Mouse (Mus musculus) intestine, embryonic 15.5 days (tissue): ENCODE results near the gene Crip2. TPM values are rescaled to one million over a fixed set of nuclear protein-coding genes. Genes with fewer than 3 reads are reported as not detected.
A peak's percentile ranks its signal among the peaks of the same experiment; 100 is the strongest.

ENCODE experiments used
- ATAC-seq: fragments of 200-750 bp; cut with Nextera tagmentation; 2 replicates; pipeline ENCODE4 v1.8.0; 2017; ENCODE audit warnings: moderate TSS enrichment, moderate library complexity
- H3K27ac ChIP-seq: fragments of 300-500 bp; sonication (generic); 2 replicates; pipeline ENCODE4 v1.5.1; 2015; ENCODE audit warnings: mild to moderate bottlenecking, inconsistent platforms
- H3K27me3 ChIP-seq: fragments of 300-500 bp; sonication (generic); replicated peaks from 2 replicates; pipeline ENCODE4 v1.6.1; 2015; ENCODE audit warnings: inconsistent platforms
- H3K36me3 ChIP-seq: fragments of 300-500 bp; sonication (generic); 2 replicates; pipeline ENCODE4 v1.6.1; 2015; ENCODE audit warnings: inconsistent platforms
- H3K4me1 ChIP-seq: fragments of 300-500 bp; sonication (generic); replicated peaks from 2 replicates; pipeline ENCODE4 v1.6.1; 2015; ENCODE audit warnings: inconsistent platforms
- H3K4me2 ChIP-seq: fragments of 300-500 bp; sonication (generic); replicated peaks from 2 replicates; pipeline ENCODE4 v1.6.1; 2015; ENCODE audit warnings: mild to moderate bottlenecking, inconsistent platforms
- H3K4me3 ChIP-seq: fragments of 300-500 bp; sonication (generic); replicated peaks from 2 replicates; pipeline ENCODE4 v1.5.1; 2015; ENCODE audit warnings: inconsistent platforms
- H3K9ac ChIP-seq: fragments of 300-500 bp; sonication (generic); 2 replicates; pipeline ENCODE4 v1.6.1; 2015; ENCODE audit warnings: inconsistent platforms
- H3K9me3 ChIP-seq: fragments of 300-500 bp; sonication (generic); 2 replicates; pipeline ENCODE4 v1.6.1; 2016; ENCODE audit warnings: inconsistent platforms
- WGBS: fragments of 180-500 bp; shearing (Covaris S2); methylation state at CpG from one replicate; pipeline ENCODE4 v1.1.7; 2015; 5-methylcytosine and 5-hydroxymethylcytosine counted together
- polyA plus RNA-seq: library from polyadenylated mRNA; unstranded; fragments of >200 nt; fragmentation: Nextera tagmentation; extraction: Ambion mirVana; gene quantifications from 2 replicates; pipeline ENCODE4 v1.2.1, GENCODE M21; 2015

The Crip2 gene
- polyA plus RNA-seq, 1 experiment from 2014 or later: 122 TPM

DNA sequence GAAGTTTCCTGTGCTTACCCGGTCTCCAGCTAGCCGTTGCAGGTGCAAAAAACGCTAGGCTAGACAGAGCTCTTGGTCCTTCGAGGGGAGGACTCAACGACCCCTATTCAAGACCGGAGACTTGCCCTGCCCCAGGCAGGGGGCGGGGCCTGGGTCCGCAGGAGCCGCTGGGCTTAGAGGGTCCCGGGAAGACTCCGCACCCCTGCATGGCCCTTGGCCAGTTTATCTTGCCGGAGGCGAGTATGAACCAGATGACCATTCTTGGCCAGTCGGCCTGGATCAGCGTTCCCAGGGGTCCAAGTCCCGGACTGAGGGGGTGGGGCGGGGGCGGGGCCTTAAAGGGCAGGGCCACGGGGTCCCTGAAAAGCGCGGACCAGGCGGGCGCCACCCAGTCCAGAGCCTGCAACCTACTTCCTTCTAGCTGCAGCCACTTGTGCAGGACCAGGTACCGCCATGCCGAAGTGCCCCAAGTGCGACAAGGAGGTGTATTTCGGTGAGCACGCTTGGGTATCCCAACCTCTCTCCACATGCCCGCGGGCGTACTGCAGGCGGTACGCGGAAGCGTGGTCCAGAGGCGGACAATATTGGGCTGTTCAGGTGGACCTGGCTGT, 11.7 kb downstream of the Crip2 start:
- WGBS: under 1% methylated on average over 36 of the region's 36 CpGs
- 0 out of 2 replicates have a peak, but pooled peaks cover 4% of the 10 kb centered on the region for H3K36me3 ChIP-seq

DNA sequence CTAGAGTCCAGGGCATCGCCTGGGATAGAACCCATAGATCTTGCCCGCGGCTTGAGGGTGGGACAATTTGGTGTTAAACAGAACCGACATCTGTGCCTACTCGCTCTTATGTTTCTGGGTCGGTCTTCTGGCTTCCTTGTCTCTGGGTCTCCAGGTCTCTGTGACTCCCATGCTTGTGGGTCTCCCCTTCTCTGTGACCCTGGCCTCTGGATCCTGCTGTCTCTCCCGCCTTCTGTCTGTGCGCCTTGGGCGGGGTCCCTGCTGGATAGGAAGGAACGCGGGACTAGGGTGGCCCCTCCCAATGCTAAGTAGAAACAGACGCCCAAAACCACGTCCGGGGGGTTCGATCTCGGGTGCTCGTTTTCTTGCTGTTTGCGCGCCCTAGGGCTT, 12.2 kb downstream of the Crip2 start:
- Histone ChIP-seq H3K27me3 (peaks cover 6% of the 10 kb centered on the region), H3K9me3 (no peaks in the 10 kb centered on the region), H3K27ac (no peak overlapping the region), H3K4me3 (peak overlapping the region; percentile 43), H3K36me3 (0 out of 2 replicates have a peak, but pooled peaks cover 4% of the 10 kb centered on the region), H3K4me1 (peaks cover 36% of the 10 kb centered on the region), H3K9ac (peak overlapping the region; percentile 49), H3K4me2 (peak overlapping the region; percentile 90)
- 18% methylated on average over 19 of the region's 19 CpGs for WGBS
- ATAC-seq: no peak

More for the DNA sequence above, 11.7 kb downstream of the Crip2 start:
- Histone ChIP-seq H3K27ac (no peak overlapping the region), H3K4me3 (peak overlapping the region; percentile 43), H3K27me3 (peaks cover 6% of the 10 kb centered on the region), H3K9ac (peak overlapping the region; percentile 49), H3K4me2 (peak overlapping the region; percentile 90), H3K4me1 (peaks cover 36% of the 10 kb centered on the region), H3K9me3 (no peaks in the 10 kb centered on the region)
- ATAC-seq: no peak

GRCm38 (mm10) chr12:113152991-113153525, 13.0 kb downstream of the Crip2 start:
- peak overlapping the region; percentile 90; the same call in 1 of the 2 replicates for H3K4me2 ChIP-seq
- 0 out of 2 replicates have a peak, but pooled peaks cover 4% of the 10 kb centered on the region for H3K36me3 ChIP-seq
- H3K9ac ChIP-seq: no peak overlapping the region
- H3K4me1 ChIP-seq: peaks cover 38% of the 10 kb centered on the region
- no peak overlapping the region for H3K27ac ChIP-seq
- no peaks in the 10 kb centered on the region for H3K9me3 ChIP-seq
- peaks cover 6% of the 10 kb centered on the region; the same call in 1 of the 2 replicates for H3K27me3 ChIP-seq
- ATAC-seq: no peak
- H3K4me3 ChIP-seq: no peak overlapping the region
- whole genome bisulfite sequencing: 77% methylated on average over 6 of the region's 6 CpGs

DNA sequence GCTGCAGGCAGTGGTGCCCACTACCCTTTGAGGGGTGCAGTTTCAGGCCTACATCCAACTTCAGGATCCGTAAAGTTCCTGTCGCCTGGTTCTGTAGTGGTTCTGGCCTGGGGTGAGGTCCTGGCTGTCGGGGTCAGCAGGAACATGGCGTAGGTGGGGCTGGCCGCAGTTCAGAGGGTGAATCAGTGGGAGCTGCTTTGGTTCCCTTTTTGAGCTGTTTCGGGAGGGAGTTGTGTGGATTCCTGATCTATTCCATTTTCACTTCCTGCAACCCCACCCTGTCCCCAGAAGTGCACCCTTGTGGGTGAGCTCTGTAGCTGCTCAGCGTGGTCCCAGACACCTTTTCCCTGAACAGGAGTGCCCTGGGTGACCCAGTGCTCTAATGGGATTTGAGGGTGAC, 13.9 kb downstream of the Crip2 start:
- H3K27ac ChIP-seq: no peak overlapping the region
- ATAC-seq: no peak
- no peak overlapping the region for H3K4me3 ChIP-seq
- no peak overlapping the region for H3K9ac ChIP-seq
- H3K9me3 ChIP-seq: no peaks in the 10 kb centered on the region
- H3K4me2 ChIP-seq: no peak overlapping the region
- H3K27me3 ChIP-seq: peaks cover 6% of the 10 kb centered on the region; the same call in 1 of the 2 replicates
- H3K4me1 ChIP-seq: peaks cover 30% of the 10 kb centered on the region
- WGBS: 94% methylated on average over 7 of the region's 7 CpGs
- H3K36me3 ChIP-seq: 0 out of 2 replicates have a peak, but pooled peaks cover 4% of the 10 kb centered on the region

GRCm38 (mm10) chr12:113154747-113155075, 14.7 kb downstream of the Crip2 start:
- 0 out of 2 replicates have a peak, but pooled peaks cover 4% of the 10 kb centered on the region for H3K36me3 ChIP-seq
- H3K27me3 ChIP-seq: peaks cover 3% of the 10 kb centered on the region; the same call in 1 of the 2 replicates
- no peaks in the 10 kb centered on the region for H3K9me3 ChIP-seq
- no peak for ATAC-seq
- peak overlapping the region; percentile 87; the same call in 1 of the 2 replicates for H3K27ac ChIP-seq
- H3K4me2 ChIP-seq: peak overlapping the region; percentile 86
- peak overlapping the region; percentile 38; the same call in 1 of the 2 replicates for H3K4me3 ChIP-seq
- 0 out of 2 replicates have a peak overlapping the region, but pooled peaks have one; percentile 51 for H3K9ac ChIP-seq
- peaks cover 30% of the 10 kb centered on the region for H3K4me1 ChIP-seq
- WGBS: 78% methylated on average over 6 of the region's 6 CpGs

DNA sequence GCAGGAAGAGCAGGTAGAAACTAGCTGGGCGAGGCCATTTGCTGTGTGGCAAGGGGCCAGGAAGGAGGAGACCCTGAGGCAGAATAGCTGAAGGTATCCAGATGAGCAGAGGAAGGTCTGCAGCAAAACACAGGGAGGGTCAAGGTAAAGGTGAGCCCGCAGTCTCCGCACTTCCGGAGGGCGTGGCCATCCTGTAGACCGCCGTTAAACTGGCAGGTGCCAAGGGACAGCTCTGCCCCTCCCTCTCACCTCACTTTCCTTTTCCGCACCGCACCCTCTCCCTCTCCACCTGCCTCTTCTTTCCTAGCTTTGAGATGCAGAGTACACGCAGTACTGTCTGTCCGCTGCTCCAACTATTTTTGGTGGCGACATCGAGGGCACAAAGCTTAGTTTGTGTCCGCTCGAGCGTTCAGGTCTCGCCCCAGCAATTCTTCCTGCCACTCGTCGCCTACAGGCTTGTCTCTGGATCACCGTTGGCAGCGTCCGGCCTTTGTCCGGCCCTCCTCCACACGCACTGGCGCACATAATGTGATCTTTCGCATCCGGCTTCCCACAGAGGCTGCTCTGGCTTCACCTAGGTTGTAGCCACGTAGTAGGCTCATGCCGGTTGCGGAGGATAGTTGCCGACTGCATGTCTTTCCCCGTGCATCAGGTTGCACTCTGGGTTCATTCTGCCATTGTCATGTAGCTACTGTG, 15.2 kb downstream of the Crip2 start:
- Histone ChIP-seq H3K9ac (peak overlapping the region; percentile 51), H3K27me3 (peaks cover 3% of the 10 kb centered on the region; the same call in 1 of the 2 replicates), H3K4me3 (peak overlapping the region; percentile 38), H3K36me3 (0 out of 2 replicates have a peak, but pooled peaks cover 4% of the 10 kb centered on the region), H3K27ac (peak overlapping the region; percentile 87), H3K4me2 (peak overlapping the region; percentile 86), H3K4me1 (peaks cover 30% of the 10 kb centered on the region), H3K9me3 (no peaks in the 10 kb centered on the region)
- WGBS: 4% methylated on average over 32 of the region's 32 CpGs
- peak; percentile 4 for ATAC-seq

DNA sequence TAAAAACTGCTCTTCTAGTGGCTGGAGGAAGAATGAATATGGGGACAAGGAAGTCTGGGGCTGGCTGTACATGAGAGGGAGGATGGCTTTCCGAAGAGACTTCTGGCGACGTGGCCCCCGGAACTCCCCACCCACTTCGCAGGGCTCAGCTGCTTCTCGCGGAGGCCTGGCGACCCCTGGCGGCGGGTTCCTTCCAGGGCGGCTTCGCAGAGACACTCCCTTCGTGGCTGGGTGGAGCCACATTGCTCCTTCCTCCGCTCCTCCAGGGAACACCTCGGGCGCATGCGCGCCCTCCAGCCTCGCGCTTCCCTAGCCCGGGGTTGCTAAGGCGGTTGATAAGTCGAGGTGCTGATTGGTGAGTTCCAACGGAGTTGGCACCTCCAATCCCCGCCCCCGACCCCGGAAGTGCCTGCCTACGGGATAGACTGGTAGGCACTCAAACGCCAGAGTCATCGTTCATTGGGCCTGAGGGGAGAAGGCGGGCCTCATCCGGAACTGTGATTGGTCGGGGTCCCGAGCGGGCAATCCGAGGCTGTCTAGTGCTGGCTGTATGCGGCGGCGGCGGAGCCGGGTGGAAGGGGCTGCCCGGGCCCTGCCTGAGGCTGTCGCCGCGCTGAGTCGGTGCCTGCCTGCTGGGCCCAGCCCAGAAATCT, 16.0 kb downstream of the Crip2 start, which contains the start of gene Tedc1:
Gene Tedc1 (plus strand): TSS at position 535 of the 653 bp plus-strand sequence.
- under 1% methylated on average over 46 of the region's 46 CpGs for WGBS
- H3K27me3 ChIP-seq: no peaks in the 10 kb centered on the region
- H3K27ac ChIP-seq: peak within 1 kb of the TSS; percentile 87
- H3K9ac ChIP-seq: peak within 1 kb of the TSS; percentile 57
- peak within 1 kb of the TSS; percentile 86 for H3K4me2 ChIP-seq
- peak within 1 kb of the TSS; percentile 65 for H3K4me3 ChIP-seq
- ATAC-seq: peak; percentile 95
- 0 out of 2 replicates have a peak, but pooled peaks cover 4% of the 10 kb centered on the region for H3K36me3 ChIP-seq
- peaks cover 30% of the 10 kb centered on the region for H3K4me1 ChIP-seq
- no peaks in the 10 kb centered on the region for H3K9me3 ChIP-seq

DNA sequence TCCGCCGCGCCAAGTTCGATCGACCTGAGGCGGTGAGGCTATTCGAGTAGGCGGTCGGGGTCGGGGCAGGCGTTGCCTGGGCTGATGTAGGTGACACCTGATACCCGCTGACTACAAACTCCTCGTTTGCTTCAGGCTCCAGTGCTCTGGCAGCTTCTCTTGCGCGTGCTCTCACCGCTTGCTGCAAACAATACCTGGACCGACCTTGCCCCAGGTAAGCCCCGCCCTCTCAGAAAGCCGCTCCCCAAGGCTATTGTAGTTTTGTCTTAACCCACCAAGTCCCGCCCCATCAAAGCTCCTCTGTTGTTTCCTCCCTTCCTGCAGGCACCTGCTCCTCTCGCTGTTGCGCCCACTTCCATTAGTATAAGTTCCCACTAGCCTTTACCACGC, 16.5 kb downstream of the Crip2 start:
- Histone ChIP-seq H3K4me1 (peaks cover 28% of the 10 kb centered on the region), H3K4me2 (peak overlapping the region; percentile 85), H3K36me3 (0 out of 2 replicates have a peak, but pooled peaks cover 4% of the 10 kb centered on the region), H3K9me3 (no peaks in the 10 kb centered on the region), H3K27me3 (no peaks in the 10 kb centered on the region), H3K4me3 (peak overlapping the region; percentile 65), H3K27ac (peak overlapping the region; percentile 79), H3K9ac (peak overlapping the region; percentile 57)
- WGBS: under 1% methylated on average over 23 of the region's 23 CpGs
- peak; percentile 41 for ATAC-seq

- H3K9me3 ChIP-seq: no peaks in the 10 kb centered on the region
- WGBS: 27% methylated on average over 8 of the region's 8 CpGs
- peak overlapping the region; percentile 65 for H3K4me3 ChIP-seq
- ATAC-seq: no peak
- peaks cover 25% of the 10 kb centered on the region for H3K4me1 ChIP-seq
- peak overlapping the region; percentile 57 for H3K9ac ChIP-seq
- H3K27me3 ChIP-seq: no peaks in the 10 kb centered on the region
- H3K27ac ChIP-seq: no peak overlapping the region
- peak overlapping the region; percentile 85 for H3K4me2 ChIP-seq
- 0 out of 2 replicates have a peak, but pooled peaks cover 4% of the 10 kb centered on the region for H3K36me3 ChIP-seq
These were observed 17.0 kb downstream of the Crip2 start for GRCm38 (mm10) chr12:113157002-113157401.

DNA sequence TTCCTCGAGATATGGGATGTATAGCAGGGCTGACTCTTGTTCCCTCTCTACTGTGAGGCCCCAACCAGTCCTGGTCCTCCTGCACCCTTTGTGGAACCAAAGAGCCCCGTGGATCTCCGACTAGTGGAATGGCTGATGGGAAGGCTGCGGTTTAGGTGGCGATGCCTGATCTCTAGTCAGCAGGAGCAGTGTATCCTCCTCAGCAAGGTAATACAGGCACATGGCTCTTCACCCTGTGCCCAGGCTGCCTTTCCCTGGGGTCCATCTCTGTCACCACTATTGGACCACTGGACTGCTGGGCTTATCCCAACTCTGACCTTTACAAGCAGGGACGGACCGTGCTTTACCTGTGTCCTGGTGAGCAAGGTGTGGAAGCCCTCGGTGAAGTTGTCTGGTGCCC, 17.5 kb downstream of the Crip2 start:
- peak overlapping the region; percentile 65; the same call in 1 of the 2 replicates for H3K4me3 ChIP-seq
- H3K36me3 ChIP-seq: peaks cover 8% of the 10 kb centered on the region; the same call in 1 of the 2 replicates
- peak overlapping the region; percentile 57; the same call in 1 of the 2 replicates for H3K9ac ChIP-seq
- H3K27ac ChIP-seq: no peak overlapping the region
- H3K4me1 ChIP-seq: peaks cover 21% of the 10 kb centered on the region
- H3K4me2 ChIP-seq: peak overlapping the region; percentile 85
- ATAC-seq: no peak
- H3K27me3 ChIP-seq: no peaks in the 10 kb centered on the region
- 83% methylated on average over 8 of the region's 8 CpGs for WGBS
- no peaks in the 10 kb centered on the region for H3K9me3 ChIP-seq

DNA sequence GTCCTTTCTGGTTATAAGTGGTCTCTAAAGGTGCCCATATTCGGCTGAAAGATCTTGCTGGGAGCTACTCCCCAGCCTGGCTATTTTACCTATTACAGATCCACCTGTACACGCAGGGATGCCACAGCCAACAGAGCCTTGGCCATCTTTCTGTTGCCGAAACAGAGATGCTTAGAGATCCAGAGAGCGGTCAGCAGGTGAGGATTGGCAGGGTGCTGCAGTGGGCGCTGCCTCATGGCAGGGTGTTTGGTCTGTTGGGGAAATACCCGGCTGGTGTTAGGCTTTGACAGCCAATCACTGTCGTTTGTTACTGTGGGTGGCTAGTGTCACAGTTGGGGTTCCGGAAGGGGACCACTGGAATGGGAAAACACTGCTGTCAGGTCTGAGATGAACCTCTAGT, 17.9 kb downstream of the Crip2 start:
- Histone ChIP-seq H3K27ac (no peak overlapping the region), H3K4me2 (0 out of 2 replicates have a peak overlapping the region, but pooled peaks have one; percentile 85), H3K4me3 (no peak overlapping the region), H3K9me3 (no peaks in the 10 kb centered on the region), H3K36me3 (peaks cover 9% of the 10 kb centered on the region; the same call in 1 of the 2 replicates), H3K4me1 (peaks cover 21% of the 10 kb centered on the region), H3K9ac (no peak overlapping the region), H3K27me3 (no peaks in the 10 kb centered on the region)
- 91% methylated on average over 8 of the region's 8 CpGs for WGBS
- no peak for ATAC-seq
